Mouse (Mus musculus) heart, adult 2 months (tissue): ENCODE measurements around the gene 1500011B03Rik. TPM values are rescaled to one million over a fixed set of nuclear protein-coding genes. Genes with fewer than 3 reads are reported as not detected.
A peak's percentile ranks its signal among the peaks of the same experiment; 100 is the strongest.

Experiments
- DNase-seq, 2 experiments: peaks; one replicate each; pipeline ENCODE4 v3.0.0; 2021
- H3K27ac ChIP-seq: fragments of 200-600 bp; 2 replicates; pipeline ENCODE4 v1.8.1; 2022
- H3K27me3 ChIP-seq: fragments of 200-500 bp; 2 replicates; pipeline ENCODE4 v1.6.1; 2012; ENCODE audit warnings: mild to moderate bottlenecking, low read length, inconsistent platforms, mixed read lengths; ENCODE audit not compliant: control insufficient read depth, insufficient read depth
- H3K36me3 ChIP-seq: fragments of 200-500 bp; 2 replicates; pipeline ENCODE4 v1.6.1; 2012; ENCODE audit warnings: low read length, inconsistent platforms; ENCODE audit not compliant: control insufficient read depth, insufficient read depth
- H3K4me1 ChIP-seq: fragments of 200-500 bp; 2 replicates; pipeline ENCODE4 v1.6.1; 2011; ENCODE audit warnings: low read length; ENCODE audit not compliant: control insufficient read depth, insufficient read depth
- H3K4me3 ChIP-seq: fragments of 200-600 bp; 2 replicates; pipeline ENCODE4 v1.8.1; 2022
- H3K79me2 ChIP-seq: fragments of 200-500 bp; replicated peaks from 2 replicates; pipeline ENCODE4 v1.6.1; 2012; ENCODE audit warnings: mild to moderate bottlenecking, inconsistent platforms, low read length, moderate library complexity, mixed read lengths; ENCODE audit not compliant: control insufficient read depth, insufficient read depth
- H3K9ac ChIP-seq: fragments of 200-500 bp; 2 replicates; pipeline ENCODE4 v1.6.1; 2012; ENCODE audit warnings: low read depth, mild to moderate bottlenecking, control low read depth, inconsistent platforms, low read length, mixed read lengths
- CTCF ChIP-seq: fragments of 200-600 bp; IDR thresholded peaks from 2 replicates; pipeline ENCODE4 v1.8.1; 2022; ENCODE audit warnings: antibody characterized with exemption, mild to moderate bottlenecking, moderate library complexity
- EP300 ChIP-seq: fragments of 200-500 bp; IDR thresholded peaks from 2 replicates; pipeline ENCODE4 v1.6.1; 2011; ENCODE audit warnings: low read depth, low read length, control low read depth; ENCODE audit not compliant: insufficient read depth
- POLR2A ChIP-seq: fragments of 200-500 bp; IDR thresholded peaks from 2 replicates; pipeline ENCODE4 v1.6.1; 2011; ENCODE audit warnings: mild to moderate bottlenecking, low read depth, low read length, control low read depth; ENCODE audit not compliant: insufficient read depth
- WGBS: fragments of 180-500 bp; shearing (Covaris S2); methylation state at CpG from one replicate; pipeline ENCODE4 v1.1.7; 2018; 5-methylcytosine and 5-hydroxymethylcytosine counted together
- intact Hi-C: fragments of 180-260 bp; cut with DNase I; formaldehyde crosslinking; loops from one replicate; pipeline ENCODE4 v1.15.1; 2025
- polyA plus RNA-seq: library from polyadenylated mRNA; depleted of rRNA; stranded (reverse); fragments of >200 nt; gene quantifications from 2 replicates; pipeline ENCODE4 v1.2.3, GENCODE M21; 2012
- total RNA-seq, 2 experiments: library from RNA; stranded (reverse); gene quantifications; 2 replicates each; pipeline ENCODE4 v1.2.3; 2021

1500011B03Rik gene
- total and polyA plus RNA-seq, 3 experiments: 3.2 to 4.9 (median 4.3) TPM

GRCm38 (mm10) chr5:114813525-114814181 lies 9.6 kb downstream of the 1500011B03Rik start:
- Histone ChIP-seq H3K79me2 (no peaks in the 10 kb centered on the region), H3K36me3 (no peaks in the 10 kb centered on the region), H3K4me3 (peak overlapping the region; percentile 76), H3K27me3 (no peaks in the 10 kb centered on the region), H3K9ac (peak overlapping the region; percentile 86), H3K4me1 (no peaks in the 10 kb centered on the region), H3K27ac (peak overlapping the region; percentile 57)
- peak; percentile 86 to 87 for DNase-seq
- 1% methylated on average over 50 of the region's 50 CpGs for WGBS
- intact Hi-C loops: no loop called here
- TF ChIP-seq EP300: no peak
- TF ChIP-seq CTCF: no peak
- peak; percentile 83 for TF ChIP-seq POLR2A

- Histone ChIP-seq H3K4me1 (peaks cover 5% of the 10 kb centered on the region), H3K36me3 (no peaks in the 10 kb centered on the region), H3K27ac (no peak overlapping the region), H3K9ac (no peak overlapping the region), H3K27me3 (no peaks in the 10 kb centered on the region), H3K79me2 (no peaks in the 10 kb centered on the region), H3K4me3 (no peak overlapping the region)
- WGBS: 89% methylated on average over 5 of the region's 5 CpGs
- TF ChIP-seq POLR2A (no peak), CTCF (no peak), EP300 (no peak)
- intact Hi-C loops: loop anchor here (5.0 kb wide), 1 partner anchor 103 kb away; the partner anchor contains the start of gene Tchp
- DNase-seq: no peak
Observed at GRCm38 (mm10) chr5:114809826-114810225, 13.4 kb downstream of the 1500011B03Rik start.

- Histone ChIP-seq H3K4me1 (peaks cover 5% of the 10 kb centered on the region), H3K79me2 (no peaks in the 10 kb centered on the region), H3K27ac (no peak overlapping the region), H3K27me3 (no peaks in the 10 kb centered on the region), H3K36me3 (no peaks in the 10 kb centered on the region), H3K9ac (no peak overlapping the region), H3K4me3 (no peak overlapping the region)
- 82% methylated on average over 10 of the region's 10 CpGs for WGBS
- intact Hi-C loops: loop anchor here (5.0 kb wide), 1 partner anchor 102 kb away; the partner anchor contains the start of gene Tchp
- no peak for DNase-seq
- TF ChIP-seq EP300 (no peak), CTCF (no peak), POLR2A (no peak)
Observed at GRCm38 (mm10) chr5:114809181-114809756, 14.0 kb downstream of the 1500011B03Rik start.

GRCm38 (mm10) chr5:114808385-114808784 lies 14.9 kb downstream of the 1500011B03Rik start:
- no peaks in the 10 kb centered on the region for H3K79me2 ChIP-seq
- H3K27ac ChIP-seq: no peak overlapping the region
- no peaks in the 10 kb centered on the region for H3K36me3 ChIP-seq
- DNase-seq: no peak
- WGBS: 78% methylated on average over 8 of the region's 8 CpGs
- no peaks in the 10 kb centered on the region for H3K27me3 ChIP-seq
- no peak overlapping the region for H3K4me3 ChIP-seq
- TF ChIP-seq CTCF: no peak
- TF ChIP-seq EP300: no peak
- TF ChIP-seq POLR2A: no peak
- H3K9ac ChIP-seq: no peak overlapping the region
- intact Hi-C loops: loop anchor here (5.0 kb wide), 1 partner anchor 101 kb away; the partner anchor contains the start of gene Tchp
- peaks cover 5% of the 10 kb centered on the region for H3K4me1 ChIP-seq

- H3K27ac ChIP-seq: no peak overlapping the region
- peaks cover 5% of the 10 kb centered on the region for H3K4me1 ChIP-seq
- TF ChIP-seq CTCF (no peak), EP300 (no peak), POLR2A (no peak)
- no peaks in the 10 kb centered on the region for H3K79me2 ChIP-seq
- no peak for DNase-seq
- no peak overlapping the region for H3K4me3 ChIP-seq
- H3K9ac ChIP-seq: no peak overlapping the region
- no peaks in the 10 kb centered on the region for H3K36me3 ChIP-seq
- H3K27me3 ChIP-seq: no peaks in the 10 kb centered on the region
- 79% methylated on average over 6 of the region's 6 CpGs for WGBS
- intact Hi-C loops: loop anchor here (5.0 kb wide), 1 partner anchor 101 kb away; the partner anchor contains the start of gene Tchp
Observed at GRCm38 (mm10) chr5:114807893-114808292, 15.4 kb downstream of the 1500011B03Rik start.

- 18% methylated on average over 8 of the region's 8 CpGs for WGBS
Observed at GRCm38 (mm10) chr5:114807468-114807867, 15.8 kb downstream of the 1500011B03Rik start.

More at GRCm38 (mm10) chr5:114807468-114807867, 15.8 kb downstream of the 1500011B03Rik start:
- TF ChIP-seq EP300 (no peak), POLR2A (no peak), CTCF (no peak)
- intact Hi-C loops: loop anchor here (5.0 kb wide), 1 partner anchor 100 kb away; the partner anchor contains the start of gene Tchp
- Histone ChIP-seq H3K4me1 (peaks cover 5% of the 10 kb centered on the region), H3K79me2 (no peaks in the 10 kb centered on the region), H3K27me3 (no peaks in the 10 kb centered on the region), H3K36me3 (no peaks in the 10 kb centered on the region), H3K27ac (peak overlapping the region; percentile 84; the same call in 1 of the 2 replicates), H3K9ac (no peak overlapping the region), H3K4me3 (no peak overlapping the region)
- DNase-seq: no peak
